Mouse (Mus musculus) limb, embryonic 12.5 days (tissue): ENCODE measurements around the gene Gm45808. TPM values are rescaled to one million over a fixed set of nuclear protein-coding genes. Genes with fewer than 3 reads are reported as not detected.

Source experiments
- ATAC-seq: fragments of 200-750 bp; cut with Nextera tagmentation; 2 replicates; pipeline ENCODE4 v1.8.0; 2017; ENCODE audit warnings: low read depth, moderate TSS enrichment; ENCODE audit not compliant: insufficient number of reproducible peaks, insufficient read depth, low FRiP score, low TSS enrichment
- H3K27ac ChIP-seq: fragments of 300-500 bp; sonication (generic); 2 replicates; pipeline ENCODE4 v1.5.1; 2016; ENCODE audit warnings: mild to moderate bottlenecking, moderate library complexity
- H3K27me3 ChIP-seq: fragments of 300-500 bp; sonication (generic); 2 replicates; pipeline ENCODE4 v1.6.1; 2016; ENCODE audit warnings: mild to moderate bottlenecking, moderate library complexity
- H3K36me3 ChIP-seq: fragments of 300-500 bp; sonication (generic); 2 replicates; pipeline ENCODE4 v1.6.1; 2016; ENCODE audit warnings: mild to moderate bottlenecking, moderate library complexity
- H3K4me1 ChIP-seq: fragments of 300-500 bp; sonication (generic); replicated peaks from 2 replicates; pipeline ENCODE4 v1.6.1; 2016
- H3K4me2 ChIP-seq: fragments of 300-500 bp; sonication (generic); 2 replicates; pipeline ENCODE4 v1.6.1; 2016; ENCODE audit warnings: mild to moderate bottlenecking, moderate library complexity
- H3K4me3 ChIP-seq: fragments of 300-500 bp; sonication (generic); replicated peaks from 2 replicates; pipeline ENCODE4 v1.5.1; 2016; ENCODE audit warnings: mild to moderate bottlenecking
- H3K9ac ChIP-seq: fragments of 300-500 bp; sonication (generic); replicated peaks from 2 replicates; pipeline ENCODE4 v1.6.1; 2016; ENCODE audit warnings: mild to moderate bottlenecking, moderate library complexity
- H3K9me3 ChIP-seq: fragments of 300-500 bp; sonication (generic); 2 replicates; pipeline ENCODE4 v1.6.1; 2016; ENCODE audit warnings: mild to moderate bottlenecking, moderate library complexity
- WGBS: fragments of 180-500 bp; shearing (Covaris S2); methylation state at CpG from one replicate; pipeline ENCODE4 v1.1.7; 2016; 5-methylcytosine and 5-hydroxymethylcytosine counted together
- polyA plus RNA-seq: library from polyadenylated mRNA; unstranded; fragments of >200 nt; fragmentation: Nextera tagmentation; extraction: Ambion mirVana; gene quantifications from 2 replicates; pipeline ENCODE4 v1.2.1, GENCODE M21; 2016

Gene Gm45808
- polyA plus RNA-seq, 1 experiment from 2014 or later = not detected

- Histone ChIP-seq H3K9me3 (no peaks in the 10 kb centered on the region), H3K36me3 (peaks cover 38% of the 10 kb centered on the region), H3K4me3 (peak overlapping the region; percentile 72), H3K27ac (peak overlapping the region; percentile 92; the same call in 1 of the 2 replicates), H3K4me1 (peaks cover 17% of the 10 kb centered on the region), H3K4me2 (peak overlapping the region; percentile 99), H3K27me3 (no peaks in the 10 kb centered on the region), H3K9ac (peak overlapping the region; percentile 84)
- ATAC-seq = peak; percentile 17; the same call in 1 of the 2 replicates
- 33% methylated on average over 19 of the region's 19 CpGs for WGBS
These were observed 22.7 kb upstream of the Gm45808 start for GRCm38 (mm10) chr7:45509181-45509882.

GRCm38 (mm10) chr7:45508561-45508960 is 21.9 kb upstream of the Gm45808 start:
- H3K4me2 ChIP-seq = peak overlapping the region; percentile 99
- ATAC-seq = no peak
- H3K27ac ChIP-seq = no peak overlapping the region
- no peaks in the 10 kb centered on the region for H3K9me3 ChIP-seq
- whole genome bisulfite sequencing = 80% methylated on average over 6 of the region's 6 CpGs
- H3K4me1 ChIP-seq = peaks cover 17% of the 10 kb centered on the region
- peak overlapping the region; percentile 72 for H3K4me3 ChIP-seq
- peaks cover 45% of the 10 kb centered on the region for H3K36me3 ChIP-seq
- peak overlapping the region; percentile 84; the same call in 1 of the 2 replicates for H3K9ac ChIP-seq
- no peaks in the 10 kb centered on the region for H3K27me3 ChIP-seq

GRCm38 (mm10) chr7:45507583-45507982 is 21.0 kb upstream of the Gm45808 start:
- no peak overlapping the region for H3K27ac ChIP-seq
- no peaks in the 10 kb centered on the region for H3K9me3 ChIP-seq
- no peaks in the 10 kb centered on the region for H3K27me3 ChIP-seq
- peaks cover 17% of the 10 kb centered on the region for H3K4me1 ChIP-seq
- WGBS = 86% methylated on average over 6 of the region's 6 CpGs
- no peak for ATAC-seq
- H3K4me2 ChIP-seq = no peak overlapping the region
- peaks cover 55% of the 10 kb centered on the region for H3K36me3 ChIP-seq
- H3K9ac ChIP-seq = no peak overlapping the region
- H3K4me3 ChIP-seq = no peak overlapping the region

DNA sequence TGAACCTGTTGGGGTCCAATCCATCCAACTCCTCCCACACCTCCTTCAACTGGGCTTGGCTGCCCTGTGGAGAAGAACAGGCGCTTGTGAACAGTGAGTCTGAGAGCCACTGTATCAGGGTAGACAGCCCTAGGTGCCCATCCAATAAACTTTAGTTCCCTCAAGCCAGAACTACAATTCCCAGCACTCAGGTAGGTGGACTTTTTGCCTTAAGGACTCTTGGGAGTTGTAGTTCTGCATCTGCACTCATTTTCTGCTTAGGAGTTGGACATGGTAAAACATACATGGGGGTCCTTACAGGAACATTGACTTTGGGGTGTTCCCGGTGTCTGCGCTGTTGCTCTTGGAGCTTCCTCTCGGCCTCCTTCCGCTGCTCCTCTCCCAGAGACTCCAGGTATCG is 11.8 kb upstream of the Gm45808 start:
- WGBS = 99% methylated on average over 6 of the region's 6 CpGs
- H3K36me3 ChIP-seq = peaks cover 99% of the 10 kb centered on the region
- H3K4me3 ChIP-seq = no peak overlapping the region

GRCm38 (mm10) chr7:45494548-45494947 is 7.9 kb upstream of the Gm45808 start:
- H3K27me3 ChIP-seq = no peaks in the 10 kb centered on the region
- H3K9me3 ChIP-seq = no peaks in the 10 kb centered on the region
- no peak overlapping the region for H3K4me2 ChIP-seq
- peaks cover 9% of the 10 kb centered on the region for H3K4me1 ChIP-seq
- no peak overlapping the region for H3K4me3 ChIP-seq
- ATAC-seq = no peak
- WGBS = 88% methylated on average over 9 of the region's 9 CpGs
- H3K27ac ChIP-seq = no peak overlapping the region
- no peak overlapping the region for H3K9ac ChIP-seq
- H3K36me3 ChIP-seq = peaks cover 76% of the 10 kb centered on the region

More for the DNA sequence above, 11.8 kb upstream of the Gm45808 start:
- no peak overlapping the region for H3K4me2 ChIP-seq
- H3K4me1 ChIP-seq = no peaks in the 10 kb centered on the region
- H3K9ac ChIP-seq = no peak overlapping the region
- no peaks in the 10 kb centered on the region for H3K27me3 ChIP-seq
- ATAC-seq = no peak
- no peaks in the 10 kb centered on the region for H3K9me3 ChIP-seq
- no peak overlapping the region for H3K27ac ChIP-seq

DNA sequence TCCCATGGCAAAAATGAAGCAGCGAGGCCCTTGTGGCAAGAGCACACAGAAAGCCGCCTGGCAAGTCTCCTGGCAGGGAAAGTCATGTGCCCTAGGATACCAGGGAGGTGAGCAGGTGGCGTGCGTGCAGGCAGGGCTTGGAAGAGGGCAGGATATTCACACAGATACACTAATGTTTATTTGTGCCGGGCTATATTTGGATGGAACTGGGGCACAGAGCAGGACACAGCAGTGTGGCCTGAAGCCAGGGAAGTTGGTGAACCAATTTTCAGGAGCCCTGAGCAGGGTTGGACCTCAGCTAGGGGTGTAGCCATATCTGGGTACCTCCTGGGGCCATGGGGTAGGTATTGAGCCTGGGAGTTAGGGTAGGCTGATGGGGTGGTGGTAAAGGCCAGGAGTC is 6.3 kb upstream of the Gm45808 start:
- Histone ChIP-seq H3K9ac (no peak overlapping the region), H3K36me3 (peaks cover 60% of the 10 kb centered on the region), H3K4me1 (peaks cover 20% of the 10 kb centered on the region), H3K4me2 (no peak overlapping the region), H3K9me3 (no peaks in the 10 kb centered on the region), H3K27me3 (no peaks in the 10 kb centered on the region), H3K4me3 (no peak overlapping the region), H3K27ac (no peak overlapping the region)
- 98% methylated on average over 5 of the region's 5 CpGs for WGBS
- no peak for ATAC-seq

- no peaks in the 10 kb centered on the region for H3K9me3 ChIP-seq
- no peak for ATAC-seq
- H3K9ac ChIP-seq = no peak overlapping the region
- H3K27ac ChIP-seq = no peak overlapping the region
- H3K4me2 ChIP-seq = no peak overlapping the region
- no peaks in the 10 kb centered on the region for H3K27me3 ChIP-seq
- H3K4me3 ChIP-seq = no peak overlapping the region
- H3K4me1 ChIP-seq = peaks cover 26% of the 10 kb centered on the region
- 95% methylated on average over 8 of the region's 8 CpGs for WGBS
- peaks cover 54% of the 10 kb centered on the region for H3K36me3 ChIP-seq
These were observed 5.7 kb upstream of the Gm45808 start for GRCm38 (mm10) chr7:45492225-45492844.

DNA sequence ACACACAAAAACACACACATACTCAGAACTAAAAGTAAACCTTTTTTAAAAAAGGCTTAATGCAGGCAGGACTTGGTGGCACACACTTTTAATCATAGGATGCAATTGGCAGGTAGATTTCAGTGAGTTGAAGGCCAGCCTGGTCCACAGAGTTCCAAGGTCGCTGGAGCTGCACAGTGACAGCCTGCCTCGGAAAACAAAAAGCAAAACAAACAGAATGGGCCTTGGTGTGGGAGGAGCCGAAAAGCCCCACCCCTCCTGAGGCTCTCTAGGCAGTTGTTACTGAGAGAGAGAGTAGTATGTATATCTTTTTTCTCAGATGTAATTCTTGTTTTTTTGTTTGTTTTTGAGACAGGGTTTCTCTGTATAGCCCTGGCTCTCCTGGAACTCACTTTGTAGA is 4.7 kb upstream of the Gm45808 start:
- Histone ChIP-seq H3K4me2 (peak overlapping the region; percentile 6), H3K36me3 (peaks cover 44% of the 10 kb centered on the region), H3K4me1 (peaks cover 27% of the 10 kb centered on the region), H3K27me3 (no peaks in the 10 kb centered on the region), H3K4me3 (no peak overlapping the region), H3K9ac (no peak overlapping the region), H3K27ac (0 out of 2 replicates have a peak overlapping the region, but pooled peaks have one; percentile 0), H3K9me3 (no peaks in the 10 kb centered on the region)
- 20% methylated on average over 3 of the region's 3 CpGs for WGBS
- ATAC-seq = no peak

DNA sequence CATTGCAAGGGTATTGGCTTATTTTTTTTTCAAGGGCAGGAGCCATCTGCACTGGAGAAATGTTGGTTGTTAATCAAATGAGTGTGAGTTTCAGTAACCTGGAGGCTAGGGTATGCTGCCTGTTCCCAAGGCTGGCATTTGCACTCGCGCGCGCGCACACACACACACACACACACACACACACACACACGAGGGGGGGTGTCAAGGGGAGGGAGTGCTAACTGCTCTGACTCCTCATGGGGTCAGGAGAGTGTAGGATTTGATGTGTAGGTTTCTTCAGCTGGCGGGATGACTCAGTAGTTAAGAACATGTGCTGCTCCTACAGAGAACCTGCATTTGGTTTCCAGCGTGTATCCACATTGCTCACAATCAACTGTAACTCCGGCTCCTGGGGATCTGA is 4.2 kb upstream of the Gm45808 start:
- 21% methylated on average over 9 of the region's 9 CpGs for WGBS
- Histone ChIP-seq H3K4me1 (peaks cover 27% of the 10 kb centered on the region), H3K27me3 (no peaks in the 10 kb centered on the region), H3K36me3 (peaks cover 40% of the 10 kb centered on the region), H3K27ac (0 out of 2 replicates have a peak overlapping the region, but pooled peaks have one; percentile 0), H3K4me2 (peak overlapping the region; percentile 6), H3K9me3 (no peaks in the 10 kb centered on the region), H3K4me3 (no peak overlapping the region), H3K9ac (no peak overlapping the region)
- no peak for ATAC-seq

- no peak overlapping the region for H3K9ac ChIP-seq
- no peak overlapping the region for H3K4me2 ChIP-seq
- no peaks in the 10 kb centered on the region for H3K27me3 ChIP-seq
- ATAC-seq = no peak
- peaks cover 27% of the 10 kb centered on the region for H3K36me3 ChIP-seq
- H3K4me1 ChIP-seq = peaks cover 27% of the 10 kb centered on the region
- no peak overlapping the region for H3K27ac ChIP-seq
- no peak overlapping the region for H3K4me3 ChIP-seq
- H3K9me3 ChIP-seq = no peaks in the 10 kb centered on the region
- WGBS = 74% methylated on average over 7 of the region's 7 CpGs
These were observed 3.0 kb upstream of the Gm45808 start for GRCm38 (mm10) chr7:45489578-45489977.

DNA sequence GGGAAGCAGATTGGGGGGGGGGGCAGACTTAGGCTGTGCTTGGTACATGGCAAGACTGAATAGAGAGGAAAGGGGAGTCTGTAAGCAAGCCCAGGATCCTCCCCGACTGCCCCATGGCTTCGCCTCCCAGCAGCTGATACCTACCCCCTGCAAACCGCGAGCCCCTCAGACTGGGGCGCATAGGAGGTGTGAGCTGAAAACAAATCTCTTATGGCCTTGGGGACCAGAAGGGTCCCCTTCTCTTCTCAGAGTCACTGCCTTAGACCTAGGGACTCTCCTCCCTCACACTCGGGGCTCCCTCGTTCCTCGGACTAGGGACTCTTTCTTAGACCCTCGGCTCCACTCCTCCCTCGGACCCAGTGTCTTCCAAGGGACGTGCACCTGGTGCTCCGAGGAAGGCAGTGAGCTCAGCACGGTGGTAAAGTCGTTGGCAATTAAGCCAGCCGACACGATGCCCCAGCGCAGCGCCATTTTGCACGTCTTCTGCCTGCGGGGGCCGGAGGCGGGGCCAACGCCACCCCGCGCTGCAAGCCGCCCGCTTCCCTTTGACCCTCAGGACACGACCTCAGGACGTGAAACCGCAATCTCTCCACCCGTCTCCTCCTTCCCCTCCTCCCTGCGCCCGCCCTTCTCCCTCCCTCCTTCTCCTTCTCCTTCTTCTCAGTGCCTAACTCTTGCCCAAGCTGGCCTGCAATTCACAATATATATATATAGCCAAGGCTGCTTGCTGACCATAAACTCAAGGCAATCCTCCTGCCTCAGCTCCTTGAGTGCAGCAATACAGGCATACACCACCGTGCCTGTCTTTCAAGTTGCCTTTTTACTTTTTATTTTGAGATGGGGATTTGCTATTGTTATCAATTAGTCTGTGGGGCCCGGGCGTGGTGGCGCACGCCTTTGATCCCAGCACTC is 1.9 kb upstream of the Gm45808 start, which contains the start of gene Dhdh:
Gene Dhdh, minus strand, starts transcription at position 513 of the 912 bp plus-strand sequence.
- ATAC-seq = peak; percentile 38
- 10% methylated on average over 38 of the region's 38 CpGs for WGBS
- Histone ChIP-seq H3K9ac (peak within 1 kb of the TSS; percentile 61), H3K9me3 (no peaks in the 10 kb centered on the region), H3K4me1 (peaks cover 27% of the 10 kb centered on the region), H3K27ac (peak within 1 kb of the TSS; percentile 74), H3K27me3 (no peaks in the 10 kb centered on the region), H3K4me3 (peak within 1 kb of the TSS; percentile 44), H3K36me3 (peaks cover 17% of the 10 kb centered on the region), H3K4me2 (peak within 1 kb of the TSS; percentile 73)
